Mouse (Mus musculus) CH12.LX (cell line): ENCODE data around the gene Slc9a3r1. TPM values are rescaled to one million over a fixed set of nuclear protein-coding genes. Genes with fewer than 3 reads are reported as not detected.
A peak's percentile ranks its signal among the peaks of the same experiment; 100 is the strongest.

ENCODE experiments used
- DNase-seq: peaks from one replicate; pipeline ENCODE4 v3.0.0-alpha.2; 2013; ENCODE audit errors: extremely low read depth
- H3K27ac ChIP-seq: 2 replicates; pipeline ENCODE4 v1.5.1; 2012; ENCODE audit warnings: low read depth, mild to moderate bottlenecking, control low read depth, moderate library complexity; ENCODE audit not compliant: insufficient read depth
- H3K27me3 ChIP-seq: replicated peaks from 2 replicates; pipeline ENCODE3; 2012; ENCODE audit warnings: inconsistent platforms
- H3K36me3 ChIP-seq, 2 experiments: replicated peaks in 1 of 2; 2 replicates each; pipeline versions ENCODE3 to v1.6.1; 2012; ENCODE audit warnings: inconsistent platforms in 1 of 2, low read length in 1 of 2, mild to moderate bottlenecking in 1 of 2, mixed read lengths in 1 of 2, moderate library complexity in 1 of 2; ENCODE audit not compliant: control insufficient read depth in 1 of 2, insufficient read depth in 1 of 2
- H3K4me1 ChIP-seq, 2 experiments: 2 replicates each; pipeline ENCODE4 v1.6.1; 2012; ENCODE audit warnings: inconsistent platforms in 1 of 2, moderate library complexity in 1 of 2; ENCODE audit not compliant: insufficient read depth in 2 of 2, control insufficient read depth in 1 of 2
- H3K4me2 ChIP-seq: 2 replicates; pipeline ENCODE4 v1.6.1; 2012; ENCODE audit warnings: low read depth, mild to moderate bottlenecking, control low read depth; ENCODE audit not compliant: poor library complexity, insufficient read depth, severe bottlenecking
- H3K4me3 ChIP-seq, 3 experiments: fragments of 150-350 bp in 1 of 3; sonication (generic) in 1 of 3; replicated peaks in 1 of 3; 2 replicates each; pipeline versions ENCODE3 to v1.5.1; 2011 to 2012; ENCODE audit warnings: low read depth in 2 of 3, low read length in 2 of 3, mild to moderate bottlenecking in 2 of 3, moderate library complexity in 2 of 3, control low read depth in 1 of 3, improper control_type of control experiment in 1 of 3, inconsistent platforms in 1 of 3, mixed read lengths in 1 of 3; ENCODE audit not compliant: poor library complexity in 1 of 3
- H3K79me2 ChIP-seq: replicated peaks from 2 replicates; pipeline ENCODE4 v1.6.1; 2012; ENCODE audit warnings: mild to moderate bottlenecking, moderate library complexity; ENCODE audit not compliant: control insufficient read depth, poor library complexity, insufficient read depth, severe bottlenecking; ENCODE audit errors: extremely low read depth
- H3K9ac ChIP-seq: 2 replicates; pipeline ENCODE4 v1.6.1; 2012; ENCODE audit warnings: low read depth, mild to moderate bottlenecking, control low read depth, moderate library complexity; ENCODE audit not compliant: insufficient read depth
- H3K9me3 ChIP-seq: replicated peaks from 2 replicates; pipeline ENCODE3; 2012; ENCODE audit warnings: low read length, inconsistent platforms, mixed read lengths
- CHD1 ChIP-seq: IDR thresholded peaks from 2 replicates; pipeline ENCODE4 v1.6.1; 2012; ENCODE audit warnings: low read depth, low read length, improper control_type of control experiment, inconsistent platforms
- CHD2 ChIP-seq: IDR thresholded peaks from 2 replicates; pipeline ENCODE4 v1.6.1; 2011; ENCODE audit warnings: low read length, improper control_type of control experiment
- CTCF ChIP-seq, 2 experiments: IDR thresholded peaks in 1 of 2; conservative IDR thresholded peaks in 1 of 2; 2 replicates each; pipeline ENCODE4 v1.5.1; 2011 to 2012; ENCODE audit warnings: low read depth in 2 of 2, low read length in 2 of 2, improper control_type of control experiment in 1 of 2, inconsistent platforms in 1 of 2, mild to moderate bottlenecking in 1 of 2, moderate library complexity in 1 of 2
- E2F4 ChIP-seq: IDR thresholded peaks from 2 replicates; pipeline ENCODE4 v1.6.1; 2011; ENCODE audit warnings: low read depth, low read length, improper control_type of control experiment; ENCODE audit not compliant: insufficient replicate concordance
- ETS1 ChIP-seq: conservative IDR thresholded peaks from 2 replicates; pipeline ENCODE4 v1.6.1; 2012; ENCODE audit warnings: low read depth, mild to moderate bottlenecking, inconsistent platforms, low read length, improper control_type of control experiment, moderate library complexity
- GABPA ChIP-seq: IDR thresholded peaks from 2 replicates; pipeline ENCODE4 v1.6.1; 2012; ENCODE audit warnings: low read depth, low read length, improper control_type of control experiment, inconsistent platforms; ENCODE audit not compliant: insufficient replicate concordance
- HCFC1 ChIP-seq: IDR thresholded peaks from 2 replicates; pipeline ENCODE4 v1.6.1; 2012; ENCODE audit warnings: low read depth, mild to moderate bottlenecking, inconsistent platforms, low read length, improper control_type of control experiment
- IRF4 ChIP-seq: IDR thresholded peaks from 2 replicates; pipeline ENCODE4 v1.6.1; 2014; ENCODE audit warnings: low read depth, mild to moderate bottlenecking, inconsistent platforms, low read length, improper control_type of control experiment
- JUN ChIP-seq: IDR thresholded peaks from 2 replicates; pipeline ENCODE4 v1.6.1; 2011; ENCODE audit warnings: low read depth, mild to moderate bottlenecking, low read length, improper control_type of control experiment, moderate library complexity; ENCODE audit not compliant: insufficient read depth
- JUND ChIP-seq: conservative IDR thresholded peaks from 2 replicates; pipeline ENCODE4 v1.6.1; 2011; ENCODE audit warnings: low read depth, low read length, improper control_type of control experiment
- KAT2A ChIP-seq: IDR thresholded peaks from 2 replicates; pipeline ENCODE4 v1.6.1; 2012; ENCODE audit warnings: low read length, improper control_type of control experiment, inconsistent platforms; ENCODE audit not compliant: insufficient replicate concordance
- MAFK ChIP-seq: IDR thresholded peaks from 2 replicates; pipeline ENCODE4 v1.6.1; 2011; ENCODE audit warnings: low read length, improper control_type of control experiment; ENCODE audit not compliant: insufficient replicate concordance
- MAX ChIP-seq: IDR thresholded peaks from 2 replicates; pipeline ENCODE4 v1.6.1; 2011; ENCODE audit warnings: low read length, improper control_type of control experiment
- MAZ ChIP-seq: IDR thresholded peaks from 2 replicates; pipeline ENCODE4 v1.6.1; 2012; ENCODE audit warnings: low read depth, mild to moderate bottlenecking, inconsistent platforms, low read length, improper control_type of control experiment, moderate library complexity
- MEF2A ChIP-seq: IDR thresholded peaks from 2 replicates; pipeline ENCODE4 v1.6.1; 2014; ENCODE audit warnings: low read depth, mild to moderate bottlenecking, inconsistent platforms, low read length, improper control_type of control experiment, borderline replicate concordance
- MXI1 ChIP-seq: IDR thresholded peaks from 2 replicates; pipeline ENCODE4 v1.6.1; 2011; ENCODE audit warnings: mild to moderate bottlenecking, low read depth, low read length, improper control_type of control experiment
- MYC ChIP-seq: IDR thresholded peaks from 2 replicates; pipeline ENCODE4 v1.6.1; 2011; ENCODE audit warnings: low read depth, mild to moderate bottlenecking, improper control_type of control experiment, low read length
- NELFE ChIP-seq: IDR thresholded peaks from 2 replicates; pipeline ENCODE4 v1.6.1; 2011; ENCODE audit warnings: low read depth, low read length, improper control_type of control experiment
- NRF1 ChIP-seq: IDR thresholded peaks from 2 replicates; pipeline ENCODE4 v1.6.1; 2014; ENCODE audit warnings: low read depth, mild to moderate bottlenecking, inconsistent platforms, low read length, improper control_type of control experiment, moderate library complexity
- PAX5 ChIP-seq: IDR thresholded peaks from 2 replicates; pipeline ENCODE4 v1.6.1; 2012; ENCODE audit warnings: low read length, inconsistent platforms, mixed read lengths
- POLR2A ChIP-seq: IDR thresholded peaks from 2 replicates; pipeline ENCODE4 v1.6.1; 2011; ENCODE audit warnings: low read depth, mild to moderate bottlenecking, improper control_type of control experiment, low read length
- POLR2AphosphoS2 ChIP-seq: IDR thresholded peaks from 2 replicates; pipeline ENCODE4 v1.6.1; 2011; ENCODE audit warnings: low read depth, low read length, improper control_type of control experiment
- RAD21 ChIP-seq: IDR thresholded peaks from 2 replicates; pipeline ENCODE4 v1.6.1; 2011; ENCODE audit warnings: low read depth, mild to moderate bottlenecking, low read length, improper control_type of control experiment, moderate library complexity
- TBP ChIP-seq: conservative IDR thresholded peaks from 2 replicates; pipeline ENCODE4 v1.6.1; 2011; ENCODE audit warnings: low read depth, low read length, improper control_type of control experiment
- TCF12 ChIP-seq: IDR thresholded peaks from 2 replicates; pipeline ENCODE4 v1.6.1; 2014; ENCODE audit warnings: low read depth, mild to moderate bottlenecking, inconsistent platforms, low read length, improper control_type of control experiment
- UBTF ChIP-seq: IDR thresholded peaks from 2 replicates; pipeline ENCODE4 v1.6.1; 2012; ENCODE audit warnings: low read depth, mild to moderate bottlenecking, inconsistent platforms, low read length, improper control_type of control experiment, moderate library complexity
- USF1 ChIP-seq: IDR thresholded peaks from 2 replicates; pipeline ENCODE4 v1.6.1; 2014; ENCODE audit warnings: low read depth, mild to moderate bottlenecking, inconsistent platforms, low read length, improper control_type of control experiment
- USF2 ChIP-seq: conservative IDR thresholded peaks from 2 replicates; pipeline ENCODE4 v1.6.1; 2011; ENCODE audit warnings: low read depth, low read length, improper control_type of control experiment
- ZMIZ1 ChIP-seq: IDR thresholded peaks from 2 replicates; pipeline ENCODE4 v1.6.1; 2012; ENCODE audit warnings: low read depth, mild to moderate bottlenecking, inconsistent platforms, low read length, improper control_type of control experiment
- ZNF384 ChIP-seq: IDR thresholded peaks from 2 replicates; pipeline ENCODE4 v1.6.1; 2012; ENCODE audit warnings: low read depth, low read length, improper control_type of control experiment, inconsistent platforms
- dilution Hi-C: fragments of 300-500 bp; cut with MboI; formaldehyde crosslinking; loops from 2 replicates; pipeline ENCODE4 v1.14.3; 2020; ENCODE audit warnings: low sequenced_read_pairs; ENCODE audit not compliant: extremely low pct_unique_long_range_greater_than_20kb, extremely low pct_ligation_motif_present
- in situ Hi-C: fragments of 300-500 bp; cut with MboI; formaldehyde crosslinking; loops from 3 replicates; pipeline ENCODE4 v1.14.3; 2019; ENCODE audit warnings: low sequenced_read_pairs, low pct_ligation_motif_present, low pct_unique_long_range_greater_than_20kb, mixed read lengths
- polyA plus RNA-seq: library from polyadenylated mRNA; unstranded; fragments of >175 nt; gene quantifications from 2 replicates; pipeline ENCODE4 v1.2.1, GENCODE M21; 2012; ENCODE audit warnings: low read depth; ENCODE audit not compliant: insufficient read length
- total RNA-seq, 2 experiments: library from RNA; depleted of rRNA; stranded (reverse); fragments of 300-350 nt in 1 of 2; fragments of >200 nt in 1 of 2; gene quantifications; 2 replicates each; pipeline ENCODE4 v1.2.3; 2012 to 2014

The Slc9a3r1 gene
- total and polyA plus RNA-seq, 3 experiments = 51.9 to 69.0 (median 63.7) TPM

- dilution Hi-C loops = no loop called here
- Histone ChIP-seq H3K27me3 (no peaks in the 10 kb centered on the region), H3K9ac (no peak overlapping the region), H3K36me3 (peaks cover 29 to 52% of the 10 kb centered on the region in 2 experiments), H3K4me2 (no peak overlapping the region), H3K79me2 (peaks cover 40% of the 10 kb centered on the region), H3K4me3 (no peak overlapping the region), H3K9me3 (peaks cover 14% of the 10 kb centered on the region), H3K27ac (no peak overlapping the region), H3K4me1 (peaks cover 15 to 61% of the 10 kb centered on the region in 2 experiments)
- in situ Hi-C loops = no loop called here
- no peak for DNase-seq
- TF ChIP-seq USF2 = no peak
- peak; percentile 53 for TF ChIP-seq ZNF384
- TF ChIP-seq POLR2AphosphoS2 = 0 out of 2 replicates have a peak, but pooled peaks have one; percentile 17
- no peak for TF ChIP-seq GABPA
- no peak for TF ChIP-seq MAX
These were observed 33.5 kb upstream of the Slc9a3r1 start for GRCm38 (mm10) chr11:115129508-115130126.

GRCm38 (mm10) chr11:115131768-115132381, 31.3 kb upstream of the Slc9a3r1 start:
- H3K27ac ChIP-seq = peak overlapping the region; percentile 76
- peaks cover 40% of the 10 kb centered on the region for H3K79me2 ChIP-seq
- in situ Hi-C loops = no loop called here
- peaks cover 8 to 30% of the 10 kb centered on the region in 2 experiments for H3K36me3 ChIP-seq
- H3K4me3 ChIP-seq = peak overlapping the region; percentile 45 to 80 (median 69)
- peak; percentile 62 for DNase-seq
- dilution Hi-C loops = no loop called here
- H3K4me2 ChIP-seq = peak overlapping the region; percentile 89
- peak overlapping the region; percentile 73 for H3K9ac ChIP-seq
- peaks cover 5% of the 10 kb centered on the region for H3K9me3 ChIP-seq
- peaks cover 19 to 70% of the 10 kb centered on the region in 2 experiments for H3K4me1 ChIP-seq
- H3K27me3 ChIP-seq = no peaks in the 10 kb centered on the region
- TF ChIP-seq ETS1 (peak; percentile 82), UBTF (no peak), CTCF (conservative IDR thresholded peaks at IDR 0.05 in 1 of 2, IDR thresholded peaks at IDR 0.05 in 1 of 2; ENCODE audit: low read depth in 2 of 2, low read length in 2 of 2) (no peak), NRF1 (0 out of 2 replicates have a peak, but pooled peaks have one; percentile 3), ZMIZ1 (0 out of 2 replicates have a peak, but pooled peaks have one; percentile 48), NELFE (no peak; the same call in none of the 2 replicates), IRF4 (peak; percentile 94), TCF12 (peak; percentile 90), MXI1 (peak; percentile 71), CHD2 (peak; percentile 69; the same call in 1 of the 2 replicates), RAD21 (no peak; the same call in 1 of the 2 replicates), MYC (peak; percentile 86), E2F4 (no peak), MAZ (peak; percentile 94), JUN (no peak), TBP (peak; percentile 82), MAFK (peak; percentile 68; the same call in 1 of the 2 replicates), POLR2A (peak; percentile 43; the same call in 1 of the 2 replicates), USF2 (no peak), KAT2A (no peak), CHD1 (peak; percentile 84), HCFC1 (peak; percentile 27; the same call in 1 of the 2 replicates), GABPA (no peak), MEF2A (peak; percentile 86), ZNF384 (peak; percentile 44), JUND (peak; percentile 52; the same call in 1 of the 2 replicates), USF1 (no peak), PAX5 (no peak)
